Mouse (Mus musculus) right cerebral cortex, adult 2 months (tissue): ENCODE data around the gene Chrnb4.

ENCODE experiments used
- DNase-seq, 2 experiments: peaks; one replicate each; pipeline ENCODE4 v3.0.0; 2021 to 2022; ENCODE audit warnings: low spot score in 2 of 2

The Chrnb4 gene

DNA sequence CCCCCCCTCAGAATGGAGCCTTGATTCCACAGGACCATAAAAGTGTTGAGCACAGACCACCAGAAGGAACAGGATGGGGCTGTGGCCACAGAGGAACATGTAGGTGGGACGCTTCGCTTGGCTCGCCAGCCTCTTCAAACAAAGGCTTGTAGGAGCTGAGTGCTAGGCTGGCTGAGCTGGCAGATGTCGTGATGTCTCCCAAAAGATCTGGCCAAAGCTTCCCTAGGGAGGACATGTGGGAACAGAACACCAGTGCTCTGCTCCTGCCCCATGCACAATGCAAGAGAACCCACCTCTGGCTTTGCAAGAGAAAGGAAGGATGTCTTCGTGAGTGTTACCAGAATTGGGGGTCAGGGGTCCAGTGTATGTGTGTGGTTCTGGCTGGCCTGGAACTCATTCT lies 25.3 kb downstream of the Chrnb4 start:
- DNase-seq: no peak

DNA sequence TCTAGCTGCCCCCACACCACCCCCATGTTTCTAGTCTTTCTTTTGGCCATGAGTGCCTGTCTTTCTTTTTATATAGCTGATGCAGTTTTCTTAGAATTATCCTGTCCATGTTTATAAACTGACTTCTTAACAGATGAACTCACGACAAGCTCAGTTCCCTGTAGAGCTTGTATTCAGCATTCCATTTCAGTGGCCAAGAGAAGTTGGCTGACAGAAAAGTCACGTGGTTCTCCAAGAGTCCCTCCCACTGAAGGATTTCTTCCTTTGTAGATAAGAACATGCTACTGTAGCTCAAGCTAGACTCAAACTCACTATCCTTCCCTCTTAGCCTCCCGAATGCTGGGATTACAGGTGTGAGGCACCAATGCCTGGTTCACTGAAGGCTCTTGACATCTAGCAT lies 31.7 kb downstream of the Chrnb4 start:
- DNase-seq: no peak

DNA sequence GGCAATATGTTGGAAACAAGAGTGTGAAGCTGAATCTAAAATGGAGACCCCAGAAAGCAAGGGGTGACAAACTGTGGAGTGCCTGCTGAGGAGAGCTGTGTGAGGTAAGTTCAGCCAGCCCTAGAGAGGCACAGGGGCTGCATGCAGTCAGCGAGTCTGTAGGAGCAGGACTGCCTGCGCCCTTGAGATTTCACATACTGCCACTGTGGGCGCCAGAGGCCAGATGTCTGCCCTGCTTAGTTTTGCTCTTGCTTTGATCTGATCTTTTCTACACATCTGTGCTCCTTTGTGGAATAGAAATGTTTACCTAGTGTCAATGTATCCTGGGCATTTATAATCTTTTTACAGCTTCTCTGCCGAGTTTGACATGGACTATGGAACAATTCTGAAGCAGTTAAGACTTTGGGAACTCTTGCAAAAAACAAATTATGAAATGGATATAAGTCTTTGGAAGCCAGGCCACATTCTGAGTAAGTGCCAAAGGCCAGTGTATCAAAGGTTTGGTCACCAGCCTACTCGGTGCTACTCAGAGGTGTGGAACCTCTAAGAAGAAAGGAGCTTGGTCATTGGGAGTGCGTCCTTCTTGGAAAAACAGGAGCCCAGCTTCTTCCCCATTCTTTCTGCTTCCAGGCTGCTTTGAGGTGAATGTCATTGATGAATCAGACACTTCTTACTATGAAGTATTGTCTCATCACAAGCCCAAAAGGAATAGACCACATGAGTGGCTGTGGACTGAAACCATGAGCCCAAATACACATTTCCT lies 37.8 kb downstream of the Chrnb4 start:
- DNase-seq: no peak

DNA sequence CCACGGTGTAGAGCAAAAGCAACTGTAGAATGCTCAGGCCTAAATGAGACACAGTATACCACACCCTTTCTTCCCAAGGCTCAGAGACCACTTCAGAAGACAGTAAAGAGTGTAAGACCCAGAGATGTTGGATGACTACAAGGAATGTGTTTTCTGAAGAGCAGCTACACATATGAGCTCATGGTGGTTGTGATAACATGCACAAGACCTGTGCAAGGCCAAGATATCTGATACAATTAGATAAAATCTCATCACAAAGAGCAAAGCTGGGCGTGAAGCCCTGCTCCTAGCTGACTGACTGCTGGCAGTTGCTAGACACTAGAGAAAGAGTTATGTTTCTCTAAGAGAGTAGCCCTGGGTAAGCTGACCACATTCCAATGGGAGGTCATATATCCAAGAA lies 38.9 kb downstream of the Chrnb4 start:
- DNase-seq: no peak

DNA sequence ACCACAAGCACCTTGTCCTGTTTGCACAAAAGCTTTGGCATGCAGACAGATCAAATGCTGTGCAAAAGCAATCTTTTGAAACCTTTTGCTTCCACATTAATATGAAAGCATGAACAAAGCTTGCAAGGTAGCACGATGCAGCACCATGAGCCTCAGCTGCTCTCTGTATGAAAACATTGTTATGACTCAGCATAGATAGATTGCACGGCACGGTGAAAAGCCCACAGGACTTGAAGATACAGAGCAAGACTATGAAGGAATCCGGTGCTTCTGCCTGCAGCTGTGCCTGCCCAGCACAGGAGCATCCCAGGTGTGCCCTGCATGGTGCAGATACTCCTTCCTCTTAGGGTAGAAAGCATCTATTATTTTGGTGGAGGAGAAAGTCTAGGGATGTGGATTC lies 45.0 kb downstream of the Chrnb4 start:
- DNase-seq: no peak

DNA sequence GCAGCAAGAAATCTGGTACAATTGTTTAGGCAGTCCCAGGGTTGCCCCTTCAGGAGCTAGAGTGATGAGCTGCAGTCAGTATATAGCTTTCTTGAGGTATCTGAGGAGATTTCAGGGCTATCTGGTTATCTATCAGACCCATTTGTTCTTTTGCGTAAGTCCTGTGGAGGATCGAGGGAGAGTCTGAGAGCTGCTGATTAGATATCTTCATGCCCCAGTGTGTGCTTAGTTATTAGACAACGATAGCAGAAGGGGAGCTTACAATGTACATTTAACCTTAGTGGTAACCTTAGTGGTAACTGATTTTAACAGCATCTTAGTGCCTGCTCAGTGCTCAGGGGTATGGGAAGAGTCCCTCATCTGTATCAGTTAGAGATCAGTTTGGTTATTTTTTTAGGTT lies 52.9 kb downstream of the Chrnb4 start:
- DNase-seq: no peak

DNA sequence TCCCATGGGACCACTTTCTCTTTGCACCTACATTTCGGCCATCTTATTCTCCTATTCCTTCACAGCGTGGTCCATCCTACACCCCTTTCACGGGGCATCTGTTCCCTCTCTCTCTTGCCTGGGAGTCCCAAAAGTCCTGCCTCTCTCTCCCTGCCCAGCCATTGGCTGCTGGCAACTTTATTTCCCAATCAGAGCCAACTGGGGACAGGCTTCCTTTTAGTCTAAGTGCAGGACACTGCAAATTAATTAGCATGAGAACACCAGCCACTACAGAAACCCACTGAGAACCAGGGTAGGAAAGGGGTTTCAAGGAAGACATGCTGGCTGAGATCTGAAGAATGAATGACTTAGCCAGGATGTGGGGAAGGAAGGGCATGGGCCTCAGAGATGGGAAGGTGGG lies 54.2 kb downstream of the Chrnb4 start:
- no peak for DNase-seq

DNA sequence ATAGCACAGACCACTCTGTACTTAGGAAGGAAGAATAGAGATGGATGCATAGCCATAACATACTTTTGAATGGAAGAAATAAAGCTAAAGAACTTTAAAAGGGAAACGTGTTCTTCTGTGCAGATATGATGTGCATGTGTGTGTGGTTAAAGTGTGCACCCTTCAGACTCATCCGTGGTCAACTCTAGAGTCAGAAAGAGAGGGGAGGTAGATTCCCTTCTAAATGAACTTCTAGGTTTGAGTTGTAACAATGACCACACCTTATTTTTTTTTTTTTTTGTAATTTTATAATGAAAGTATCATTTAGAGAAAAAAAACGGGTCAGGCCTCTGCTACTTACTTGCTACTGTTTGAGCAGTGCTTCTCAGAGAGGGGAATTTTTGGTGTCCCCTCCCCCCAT lies 58.2 kb downstream of the Chrnb4 start:
- no peak for DNase-seq

DNA sequence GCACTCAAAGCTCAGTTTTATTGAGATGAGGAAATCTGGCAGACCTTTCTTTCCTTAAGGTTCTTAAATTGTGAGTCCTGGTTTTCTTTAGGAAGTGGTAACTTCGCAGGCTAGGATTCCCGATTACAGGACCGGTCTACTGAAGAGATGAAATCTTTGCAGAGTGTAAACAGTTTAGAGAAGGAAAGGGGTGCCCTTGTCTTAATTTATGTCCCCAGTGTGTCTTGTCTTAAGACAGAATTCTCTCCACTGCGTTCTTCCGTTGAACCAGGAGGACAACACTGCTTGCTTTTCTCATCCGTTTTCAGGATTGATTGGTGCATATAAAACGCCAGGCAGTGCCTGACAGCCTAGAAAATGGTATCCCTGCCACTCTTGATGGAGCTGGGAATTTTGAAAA lies 66.2 kb downstream of the Chrnb4 start:
- no peak for DNase-seq

DNA sequence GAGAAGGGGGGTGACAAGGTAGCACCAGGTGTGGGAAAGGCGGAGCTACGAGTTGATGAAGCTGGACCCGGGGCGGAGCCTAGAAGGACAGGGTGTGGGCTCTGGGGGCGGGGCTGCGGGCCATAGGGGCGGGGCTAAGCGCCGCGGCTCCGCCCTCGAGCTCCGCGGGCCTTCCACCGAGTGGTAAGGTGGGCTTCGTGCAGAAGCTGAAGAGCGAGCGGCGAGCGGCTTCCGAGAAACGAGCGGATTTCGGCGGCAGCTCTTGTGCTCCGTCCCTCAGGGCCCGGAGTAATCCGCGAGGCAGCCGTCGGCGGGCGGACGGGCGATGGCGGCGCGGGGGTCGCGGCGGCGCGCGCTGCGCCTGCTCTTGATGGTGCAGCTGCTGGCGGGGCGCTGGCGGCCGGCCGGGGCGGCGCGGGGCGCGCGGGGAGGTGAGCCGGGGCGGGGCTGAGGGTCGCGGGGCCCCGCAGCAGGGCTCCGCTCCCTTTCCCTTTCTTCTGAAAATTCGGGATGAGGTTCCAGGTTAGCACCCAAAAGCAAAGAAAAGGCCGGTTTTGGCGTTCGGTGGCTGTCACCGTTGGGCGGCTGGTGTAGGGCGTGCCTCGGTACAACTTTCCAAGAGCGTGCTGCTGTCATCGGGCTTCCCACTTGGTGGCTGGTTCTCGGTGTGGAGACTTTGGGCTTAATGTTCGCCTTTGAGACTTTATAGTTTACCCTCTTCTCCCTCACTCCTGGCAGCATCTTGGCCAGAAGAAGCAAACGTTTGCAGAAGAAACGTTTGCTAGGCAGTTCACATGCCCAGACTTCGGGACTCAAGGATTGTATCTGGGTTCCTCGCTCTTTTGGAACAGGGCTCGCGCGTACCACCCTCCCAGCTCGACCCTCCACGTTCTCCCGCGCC lies 67.0 kb downstream of the Chrnb4 start:
- DNase-seq: no peak

DNA sequence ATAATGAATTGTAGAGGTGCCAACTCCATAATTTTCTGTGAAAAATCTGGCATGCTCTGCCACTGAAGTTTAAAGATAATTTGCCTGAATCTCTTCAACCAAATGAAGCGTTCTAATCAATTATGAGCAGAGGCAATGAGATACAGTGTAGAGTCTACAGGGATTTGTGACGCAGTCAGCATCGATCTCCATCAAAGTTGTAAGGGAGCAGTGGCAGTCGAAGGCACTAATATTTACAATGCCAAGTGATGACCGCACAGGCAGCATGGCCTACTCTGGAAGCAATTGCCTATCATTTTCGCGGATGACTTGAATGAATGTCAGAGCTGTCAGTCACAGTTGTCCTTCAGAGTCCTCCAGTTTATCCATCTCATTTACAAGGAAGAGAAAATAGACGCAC lies 67.9 kb downstream of the Chrnb4 start, which contains the start of gene Chrna5:
Chrna5 (plus strand) TSS at position 207 of the 400 bp plus-strand sequence.
- DNase-seq: no peak
